Mouse (Mus musculus): ENCODE data around the gene Echs1.

- TF ChIP-seq GATA1 (IDR thresholded peaks at IDR 0.05; ENCODE audit: borderline replicate concordance, low read length) (no peak), FLI1 (IDR thresholded peaks at IDR 0.05; ENCODE audit: low read length) (no peak)
Measured at GRCm38 (mm10) chr7:140101498-140101897, 14.8 kb downstream of the Echs1 start.

Measured in megakaryocyte, embryonic 14.5 days (primary cell).